Comparison of ENCODE assay signal across 8 mouse cellular contexts in genomic region chr17:8487824-8488223, GRCm38 (mm10). TPM values are rescaled to one million over a fixed set of nuclear protein-coding genes. Genes with fewer than 3 reads are reported as not detected.
DNase-seq lines count a peak whose midpoint lies in the region; ATAC-seq and TF ChIP-seq lines count a peak whose summit lies in the region.

No protein-coding gene starts in this region.

- no peak overlapping the region for H3K27ac ChIP-seq in heart, adult 2 months
- no peak overlapping the region for H3K27ac ChIP-seq in heart, embryonic 11.5 days (ENCODE audit: low read depth, low read length)

- intact Hi-C loops in heart, adult 2 months (cut with DNase I), result no loop called here
- intact Hi-C loops in heart, postnatal 10 days (cut with DNase I), result no loop called here

- H3K36me3 ChIP-seq in heart, adult 2 months (ENCODE audit: control insufficient read depth, insufficient read depth, low read length), result no peaks in the 10 kb centered on the region
- no peaks in the 10 kb centered on the region for H3K36me3 ChIP-seq in heart, embryonic 11.5 days (ENCODE audit: control insufficient read depth, insufficient read depth, low read length)

- H3K4me2 ChIP-seq in heart, embryonic 11.5 days, result no peak overlapping the region

- TF ChIP-seq CTCF in heart, adult 2 months (IDR thresholded peaks at IDR 0.05), result no peak

- no peaks in the 10 kb centered on the region for H3K79me2 ChIP-seq in heart, adult 2 months (replicated peaks; ENCODE audit: control insufficient read depth, insufficient read depth, low read length)

- peak; percentile 36 to 59 for DNase-seq in heart, adult 2 months
- DNase-seq in cerebellum, adult 9-10 months, result peak; percentile 82
- peak; percentile 48 to 57 for DNase-seq in heart, postnatal 10 days
- peak; percentile 88 to 97 for DNase-seq in left cerebral cortex, adult 9 months (ENCODE audit: low spot score in 2 of 2)
- peak; percentile 94 for DNase-seq in right cerebral cortex, postnatal 25 days
- no peak for DNase-seq in embryo, embryonic 9.5 days (ENCODE audit: extremely low spot score)

- H3K4me1 ChIP-seq in heart, adult 2 months (ENCODE audit: control insufficient read depth, insufficient read depth, low read length), result no peaks in the 10 kb centered on the region
- H3K4me1 ChIP-seq in heart, embryonic 11.5 days (ENCODE audit: control insufficient read depth, insufficient read depth, low read length), result no peaks in the 10 kb centered on the region

- no peak overlapping the region for H3K4me3 ChIP-seq in heart, adult 2 months
- H3K4me3 ChIP-seq in heart, embryonic 11.5 days (ENCODE audit: low read depth, low read length), result no peak overlapping the region

- H3K9ac ChIP-seq in heart, adult 2 months (ENCODE audit: low read depth, low read length), result no peak overlapping the region
- H3K9ac ChIP-seq in heart, embryonic 11.5 days (ENCODE audit: low read depth, low read length), result no peak overlapping the region

- H3K9me3 ChIP-seq in heart, embryonic 11.5 days (replicated peaks; ENCODE audit: control insufficient read depth, low read length), result no peaks in the 10 kb centered on the region

- TF ChIP-seq EP300 in heart, adult 2 months (IDR thresholded peaks at IDR 0.05; ENCODE audit: insufficient read depth, low read depth, low read length), result no peak

- TF ChIP-seq POLR2A in heart, adult 2 months (IDR thresholded peaks at IDR 0.05; ENCODE audit: insufficient read depth, low read depth, low read length), result no peak

- no peak for ATAC-seq in heart, embryonic 11.5 days (replicated peaks; ENCODE audit: insufficient number of reproducible peaks, low FRiP score, low TSS enrichment)
- ATAC-seq in CD4-positive, CD25-positive, alpha-beta regulatory T cell, adult 4 months, result no peak

- 31% methylated on average over 12 of the region's 12 CpGs for WGBS in heart, adult 2 months
- WGBS in heart, embryonic 11.5 days (ENCODE audit: insufficient replicate concordance), result 46% methylated on average over 12 of the region's 12 CpGs

- H3K27me3 ChIP-seq in heart, adult 2 months (ENCODE audit: control insufficient read depth, insufficient read depth, low read length), result no peaks in the 10 kb centered on the region
- H3K27me3 ChIP-seq in heart, embryonic 11.5 days (ENCODE audit: control insufficient read depth, insufficient read depth, low read length), result no peaks in the 10 kb centered on the region

RNA-seq across cellular contexts. Expression of gene Pde10a, which starts 37.3 kb away (rescaled TPM):
- total RNA-seq in heart, adult 2 months (2021), result 1 to 10 TPM; 1.9 to 2.2 TPM
- polyA plus RNA-seq in heart, adult 2 months (2012; rRNA removed), result 1.4 and 2.3 TPM in 2 replicates
- 3.0 and 4.1 TPM in 2 replicates for polyA plus RNA-seq in heart, embryonic 11.5 days (2014; fragmentation: Nextera tagmentation; extraction: Ambion mirVana)
- 1 to 10 TPM; 5.0 to 7.7 TPM for total RNA-seq in heart, postnatal 10 days (2021)
- polyA plus RNA-seq in CD4-positive, CD25-positive, alpha-beta regulatory T cell, adult 4 months (2017; shearing (Covaris generic)), result 1 to 10 TPM in 1 of 2 experiments, not detected in 1; 1.1 TPM

RNA-seq across cellular contexts. Expression of gene T, which starts 53.6 kb away (rescaled TPM):
- not detected for total RNA-seq in heart, adult 2 months (2021)
- not detected in 2 replicates for polyA plus RNA-seq in heart, adult 2 months (2012; rRNA removed)
- polyA plus RNA-seq in heart, embryonic 11.5 days (2014; fragmentation: Nextera tagmentation; extraction: Ambion mirVana), result 0.24 and 0.31 TPM in 2 replicates
- total RNA-seq in heart, postnatal 10 days (2021), result not detected
- not detected for polyA plus RNA-seq in CD4-positive, CD25-positive, alpha-beta regulatory T cell, adult 4 months (2017; shearing (Covaris generic))
